Mouse (Mus musculus) intestine, postnatal 0 days (tissue): ENCODE measurements at regions not wholly inside any gene's neighbourhood (a gene's known extent, or its start where the extent isn't known, plus 50 kb on each side); places are given as distances from the start of the nearest gene placed in this dataset.

Experiments
- ATAC-seq: fragments of 200-750 bp; cut with Nextera tagmentation; 2 replicates; pipeline ENCODE4 v1.8.0; 2017; ENCODE audit warnings: mild to moderate bottlenecking, moderate TSS enrichment, moderate library complexity
- H3K27ac ChIP-seq: fragments of 300-500 bp; sonication (generic); 2 replicates; pipeline ENCODE4 v1.5.1; 2014; ENCODE audit warnings: mild to moderate bottlenecking, low read depth, low read length, moderate library complexity
- H3K27me3 ChIP-seq: fragments of 300-500 bp; sonication (generic); replicated peaks from 2 replicates; pipeline ENCODE4 v1.6.1; 2014; ENCODE audit warnings: low read length, mixed read lengths; ENCODE audit not compliant: control insufficient read depth, insufficient read depth
- H3K36me3 ChIP-seq: fragments of 300-500 bp; sonication (generic); 2 replicates; pipeline ENCODE4 v1.6.1; 2014; ENCODE audit warnings: mild to moderate bottlenecking, moderate library complexity; ENCODE audit not compliant: control insufficient read depth, insufficient read depth
- H3K4me1 ChIP-seq: fragments of 300-500 bp; sonication (generic); replicated peaks from 2 replicates; pipeline ENCODE4 v1.6.1; 2014; ENCODE audit warnings: antibody characterized with exemption, low read length, mixed read lengths; ENCODE audit not compliant: control insufficient read depth, insufficient read depth
- H3K4me2 ChIP-seq: fragments of 300-500 bp; sonication (generic); replicated peaks from 2 replicates; pipeline ENCODE4 v1.6.1; 2014; ENCODE audit warnings: low read depth, mild to moderate bottlenecking, moderate library complexity
- H3K4me3 ChIP-seq: fragments of 300-500 bp; sonication (generic); 2 replicates; pipeline ENCODE4 v1.5.1; 2014; ENCODE audit warnings: low read depth, low read length
- H3K9ac ChIP-seq: fragments of 300-500 bp; sonication (generic); 2 replicates; pipeline ENCODE4 v1.6.1; 2014; ENCODE audit warnings: mild to moderate bottlenecking, low read depth, low read length
- H3K9me3 ChIP-seq: fragments of 300-500 bp; sonication (generic); 2 replicates; pipeline ENCODE4 v1.6.1; 2016; ENCODE audit warnings: mixed run types; ENCODE audit not compliant: control insufficient read depth
- CTCF ChIP-seq: sonication (generic); IDR thresholded peaks from 2 replicates; pipeline ENCODE4 v1.5.1; 2016; ENCODE audit warnings: low read depth, mild to moderate bottlenecking, control low read depth, antibody characterized with exemption, moderate library complexity
- WGBS: fragments of 180-500 bp; shearing (Covaris S2); extraction: QIAGEN DNeasy Blood & Tissue Kit; methylation state at CpG from one replicate; pipeline ENCODE4 v1.1.7; 2014; 5-methylcytosine and 5-hydroxymethylcytosine counted together

DNA sequence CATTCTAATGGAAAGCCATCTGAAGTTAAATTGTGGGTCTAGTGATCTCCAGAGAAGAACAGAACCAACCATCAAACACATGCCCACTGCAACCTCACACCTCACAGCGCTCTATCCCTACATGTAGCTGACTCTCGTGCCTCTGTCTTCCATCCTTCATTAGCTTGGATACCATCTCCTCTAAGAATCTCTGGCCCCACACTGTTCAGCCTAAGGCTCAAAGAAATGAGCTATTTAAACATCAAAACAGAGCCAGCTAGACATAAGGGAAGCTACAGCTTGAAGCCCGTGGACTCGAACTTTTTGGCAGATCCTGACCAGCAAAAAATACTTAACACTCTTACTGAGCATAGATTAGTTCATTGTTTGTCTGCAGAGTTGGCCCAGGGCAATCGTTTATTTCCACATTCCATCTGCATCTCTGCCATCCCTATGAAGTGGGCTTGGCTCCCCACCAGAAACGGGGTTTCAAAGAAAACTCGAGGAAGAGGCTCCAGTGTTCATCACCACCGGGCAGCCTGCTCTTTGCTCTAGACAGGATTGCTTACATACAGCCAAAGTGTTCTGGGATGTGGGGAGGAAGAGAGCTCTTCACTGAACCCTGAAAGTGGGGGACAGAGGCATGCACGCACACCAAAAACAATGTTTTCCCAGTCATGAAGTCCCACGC is 92.4 kb upstream of the Rab3gap2 start:
- Histone ChIP-seq H3K27ac (0 out of 2 replicates have a peak overlapping the region, but pooled peaks have one; percentile 21), H3K36me3 (no peaks in the 10 kb centered on the region), H3K9ac (no peak overlapping the region), H3K4me1 (no peaks in the 10 kb centered on the region), H3K9me3 (no peaks in the 10 kb centered on the region), H3K4me2 (no peak overlapping the region), H3K4me3 (no peak overlapping the region), H3K27me3 (no peaks in the 10 kb centered on the region)
- TF ChIP-seq CTCF, result no peak
- 59% methylated on average over 10 of the region's 10 CpGs for WGBS
- ATAC-seq, result no peak

- Histone ChIP-seq H3K36me3 (no peaks in the 10 kb centered on the region), H3K4me3 (no peak overlapping the region), H3K27ac (no peak overlapping the region), H3K9me3 (no peaks in the 10 kb centered on the region), H3K9ac (no peak overlapping the region), H3K4me2 (no peak overlapping the region), H3K4me1 (no peaks in the 10 kb centered on the region; the same call in 1 of the 2 replicates), H3K27me3 (no peaks in the 10 kb centered on the region)
- no peak for ATAC-seq
- no peak for TF ChIP-seq CTCF
- WGBS, result 70% methylated on average over 7 of the region's 7 CpGs
Measured at GRCm38 (mm10) chr1:185104945-185105884, 98.7 kb upstream of the Rab3gap2 start.

DNA sequence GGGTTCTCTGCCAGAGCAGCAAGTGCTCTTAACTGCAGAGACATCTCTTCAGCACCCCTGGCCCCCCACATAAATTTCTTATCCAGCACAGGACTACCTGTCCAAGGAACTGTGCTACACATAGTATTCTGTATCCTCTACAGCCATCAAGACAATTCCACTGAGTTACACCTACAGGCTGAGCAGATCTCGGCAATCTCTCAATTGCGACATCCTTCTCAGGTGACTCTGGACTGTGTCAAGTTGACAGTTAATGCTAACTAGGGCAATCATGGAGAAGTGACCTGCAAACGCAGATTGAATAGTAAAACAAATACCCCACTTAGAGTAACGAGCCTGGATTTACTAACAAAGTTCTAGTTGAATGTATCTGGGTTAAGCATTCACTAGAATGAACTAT is 100.1 kb upstream of the Rab3gap2 start:
- H3K4me1 ChIP-seq, result no peaks in the 10 kb centered on the region; the same call in 1 of the 2 replicates
- H3K27me3 ChIP-seq, result no peaks in the 10 kb centered on the region
- no peak overlapping the region for H3K9ac ChIP-seq
- H3K36me3 ChIP-seq, result no peaks in the 10 kb centered on the region
- 20% methylated on average over 4 of the region's 4 CpGs for WGBS
- H3K4me3 ChIP-seq, result no peak overlapping the region
- H3K27ac ChIP-seq, result no peak overlapping the region
- no peak for TF ChIP-seq CTCF
- no peak overlapping the region for H3K4me2 ChIP-seq
- no peaks in the 10 kb centered on the region for H3K9me3 ChIP-seq
- ATAC-seq, result peak; percentile 61; the same call in 1 of the 2 replicates

GRCm38 (mm10) chr1:185098975-185099958 is 99.9 kb upstream of the Mark1 start:
- Histone ChIP-seq H3K4me1 (no peaks in the 10 kb centered on the region; the same call in 1 of the 2 replicates), H3K27ac (no peak overlapping the region), H3K9ac (no peak overlapping the region), H3K4me2 (no peak overlapping the region), H3K36me3 (no peaks in the 10 kb centered on the region), H3K4me3 (no peak overlapping the region), H3K27me3 (no peaks in the 10 kb centered on the region), H3K9me3 (no peaks in the 10 kb centered on the region)
- ATAC-seq, result no peak
- 68% methylated on average over 18 of the region's 18 CpGs for WGBS
- TF ChIP-seq CTCF, result no peak

DNA sequence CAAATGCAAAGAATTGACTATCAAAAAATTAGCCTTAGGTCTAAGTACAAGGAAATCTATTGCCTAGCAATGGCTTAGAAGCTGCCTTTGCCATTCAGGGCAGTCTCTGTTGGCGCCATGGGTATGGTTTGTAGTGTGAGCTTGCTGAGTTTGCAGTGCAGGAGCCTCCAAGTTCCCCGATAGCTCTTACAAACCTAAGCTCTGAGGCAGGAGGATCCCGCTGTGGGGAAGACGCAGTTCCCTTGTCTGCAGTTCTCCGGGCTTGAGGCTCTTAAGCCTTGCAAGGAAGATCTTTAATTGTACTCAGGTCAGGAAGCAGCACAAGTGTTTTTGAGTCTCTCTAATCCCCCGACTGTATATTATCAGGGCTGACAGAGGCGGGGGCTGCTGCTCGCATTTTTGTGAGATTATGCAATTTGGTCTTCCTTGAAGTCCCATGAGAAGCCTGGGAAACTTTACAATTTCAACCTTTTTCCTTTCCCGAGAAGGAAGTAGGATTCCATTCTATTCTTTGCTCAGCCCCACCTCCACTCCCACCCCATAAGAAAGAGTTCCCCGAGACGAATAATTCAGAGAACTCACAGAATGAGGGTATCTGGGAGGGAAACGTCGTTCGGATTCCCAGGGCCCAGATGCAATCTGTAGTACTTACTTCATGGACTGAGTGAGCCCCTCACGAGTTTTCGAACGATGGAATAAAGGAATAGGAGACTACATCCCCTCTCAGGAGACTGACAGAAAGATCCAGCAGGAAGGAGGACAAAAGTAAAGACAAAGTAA is 99.0 kb upstream of the Mark1 start:
- TF ChIP-seq CTCF, result no peak
- Histone ChIP-seq H3K27me3 (no peaks in the 10 kb centered on the region), H3K27ac (no peak overlapping the region), H3K9ac (no peak overlapping the region), H3K36me3 (no peaks in the 10 kb centered on the region), H3K4me1 (no peaks in the 10 kb centered on the region), H3K4me3 (no peak overlapping the region), H3K4me2 (no peak overlapping the region), H3K9me3 (no peaks in the 10 kb centered on the region)
- no peak for ATAC-seq
- 31% methylated on average over 17 of the region's 17 CpGs for WGBS
